Mouse (Mus musculus) CH12.LX (cell line): ENCODE measurements around the gene A430078G23Rik. TPM values are rescaled to one million over a fixed set of nuclear protein-coding genes. Genes with fewer than 3 reads are reported as not detected.

ENCODE experiments used
- DNase-seq: peaks from one replicate; pipeline ENCODE4 v3.0.0-alpha.2; 2013; ENCODE audit errors: extremely low read depth
- H3K27ac ChIP-seq: 2 replicates; pipeline ENCODE4 v1.5.1; 2012; ENCODE audit warnings: low read depth, mild to moderate bottlenecking, control low read depth, moderate library complexity; ENCODE audit not compliant: insufficient read depth
- H3K27me3 ChIP-seq: replicated peaks from 2 replicates; pipeline ENCODE3; 2012; ENCODE audit warnings: inconsistent platforms
- H3K36me3 ChIP-seq, 2 experiments: replicated peaks in 1 of 2; 2 replicates each; pipeline versions ENCODE3 to v1.6.1; 2012; ENCODE audit warnings: inconsistent platforms in 1 of 2, low read length in 1 of 2, mild to moderate bottlenecking in 1 of 2, mixed read lengths in 1 of 2, moderate library complexity in 1 of 2; ENCODE audit not compliant: control insufficient read depth in 1 of 2, insufficient read depth in 1 of 2
- H3K4me1 ChIP-seq, 2 experiments: 2 replicates each; pipeline ENCODE4 v1.6.1; 2012; ENCODE audit warnings: inconsistent platforms in 1 of 2, moderate library complexity in 1 of 2; ENCODE audit not compliant: insufficient read depth in 2 of 2, control insufficient read depth in 1 of 2
- H3K4me2 ChIP-seq: 2 replicates; pipeline ENCODE4 v1.6.1; 2012; ENCODE audit warnings: low read depth, mild to moderate bottlenecking, control low read depth; ENCODE audit not compliant: poor library complexity, insufficient read depth, severe bottlenecking
- H3K4me3 ChIP-seq, 3 experiments: fragments of 150-350 bp in 1 of 3; sonication (generic) in 1 of 3; replicated peaks in 1 of 3; 2 replicates each; pipeline versions ENCODE3 to v1.5.1; 2011 to 2012; ENCODE audit warnings: low read depth in 2 of 3, low read length in 2 of 3, mild to moderate bottlenecking in 2 of 3, moderate library complexity in 2 of 3, control low read depth in 1 of 3, improper control_type of control experiment in 1 of 3, inconsistent platforms in 1 of 3, mixed read lengths in 1 of 3; ENCODE audit not compliant: poor library complexity in 1 of 3
- H3K79me2 ChIP-seq: replicated peaks from 2 replicates; pipeline ENCODE4 v1.6.1; 2012; ENCODE audit warnings: mild to moderate bottlenecking, moderate library complexity; ENCODE audit not compliant: control insufficient read depth, poor library complexity, insufficient read depth, severe bottlenecking; ENCODE audit errors: extremely low read depth
- H3K9ac ChIP-seq: 2 replicates; pipeline ENCODE4 v1.6.1; 2012; ENCODE audit warnings: low read depth, mild to moderate bottlenecking, control low read depth, moderate library complexity; ENCODE audit not compliant: insufficient read depth
- H3K9me3 ChIP-seq: replicated peaks from 2 replicates; pipeline ENCODE3; 2012; ENCODE audit warnings: low read length, inconsistent platforms, mixed read lengths
- BHLHE40 ChIP-seq: IDR thresholded peaks from 2 replicates; pipeline ENCODE4 v1.6.1; 2011; ENCODE audit warnings: mild to moderate bottlenecking, low read depth, low read length, improper control_type of control experiment
- ELF1 ChIP-seq: IDR thresholded peaks from 2 replicates; pipeline ENCODE4 v1.6.1; 2014; ENCODE audit warnings: low read depth, mild to moderate bottlenecking, inconsistent platforms, low read length, improper control_type of control experiment
- ETS1 ChIP-seq: conservative IDR thresholded peaks from 2 replicates; pipeline ENCODE4 v1.6.1; 2012; ENCODE audit warnings: low read depth, mild to moderate bottlenecking, inconsistent platforms, low read length, improper control_type of control experiment, moderate library complexity
- GABPA ChIP-seq: IDR thresholded peaks from 2 replicates; pipeline ENCODE4 v1.6.1; 2012; ENCODE audit warnings: low read depth, low read length, improper control_type of control experiment, inconsistent platforms; ENCODE audit not compliant: insufficient replicate concordance
- HCFC1 ChIP-seq: IDR thresholded peaks from 2 replicates; pipeline ENCODE4 v1.6.1; 2012; ENCODE audit warnings: low read depth, mild to moderate bottlenecking, inconsistent platforms, low read length, improper control_type of control experiment
- JUN ChIP-seq: IDR thresholded peaks from 2 replicates; pipeline ENCODE4 v1.6.1; 2011; ENCODE audit warnings: low read depth, mild to moderate bottlenecking, low read length, improper control_type of control experiment, moderate library complexity; ENCODE audit not compliant: insufficient read depth
- JUND ChIP-seq: conservative IDR thresholded peaks from 2 replicates; pipeline ENCODE4 v1.6.1; 2011; ENCODE audit warnings: low read depth, low read length, improper control_type of control experiment
- MAFK ChIP-seq: IDR thresholded peaks from 2 replicates; pipeline ENCODE4 v1.6.1; 2011; ENCODE audit warnings: low read length, improper control_type of control experiment; ENCODE audit not compliant: insufficient replicate concordance
- MAX ChIP-seq: IDR thresholded peaks from 2 replicates; pipeline ENCODE4 v1.6.1; 2011; ENCODE audit warnings: low read length, improper control_type of control experiment
- MEF2A ChIP-seq: IDR thresholded peaks from 2 replicates; pipeline ENCODE4 v1.6.1; 2014; ENCODE audit warnings: low read depth, mild to moderate bottlenecking, inconsistent platforms, low read length, improper control_type of control experiment, borderline replicate concordance
- MXI1 ChIP-seq: IDR thresholded peaks from 2 replicates; pipeline ENCODE4 v1.6.1; 2011; ENCODE audit warnings: mild to moderate bottlenecking, low read depth, low read length, improper control_type of control experiment
- POLR2A ChIP-seq: IDR thresholded peaks from 2 replicates; pipeline ENCODE4 v1.6.1; 2011; ENCODE audit warnings: low read depth, mild to moderate bottlenecking, improper control_type of control experiment, low read length
- POLR2AphosphoS2 ChIP-seq: IDR thresholded peaks from 2 replicates; pipeline ENCODE4 v1.6.1; 2011; ENCODE audit warnings: low read depth, low read length, improper control_type of control experiment
- RAD21 ChIP-seq: IDR thresholded peaks from 2 replicates; pipeline ENCODE4 v1.6.1; 2011; ENCODE audit warnings: low read depth, mild to moderate bottlenecking, low read length, improper control_type of control experiment, moderate library complexity
- RCOR1 ChIP-seq: conservative IDR thresholded peaks from 2 replicates; pipeline ENCODE4 v1.6.1; 2012; ENCODE audit warnings: low read depth, mild to moderate bottlenecking, inconsistent platforms, low read length, improper control_type of control experiment
- SIN3A ChIP-seq: IDR thresholded peaks from 2 replicates; pipeline ENCODE4 v1.6.1; 2012; ENCODE audit warnings: low read length, improper control_type of control experiment, inconsistent platforms
- SMC3 ChIP-seq: IDR thresholded peaks from 2 replicates; pipeline ENCODE4 v1.6.1; 2011; ENCODE audit warnings: low read depth, low read length, improper control_type of control experiment
- TBP ChIP-seq: conservative IDR thresholded peaks from 2 replicates; pipeline ENCODE4 v1.6.1; 2011; ENCODE audit warnings: low read depth, low read length, improper control_type of control experiment
- TCF12 ChIP-seq: IDR thresholded peaks from 2 replicates; pipeline ENCODE4 v1.6.1; 2014; ENCODE audit warnings: low read depth, mild to moderate bottlenecking, inconsistent platforms, low read length, improper control_type of control experiment
- UBTF ChIP-seq: IDR thresholded peaks from 2 replicates; pipeline ENCODE4 v1.6.1; 2012; ENCODE audit warnings: low read depth, mild to moderate bottlenecking, inconsistent platforms, low read length, improper control_type of control experiment, moderate library complexity
- ZMIZ1 ChIP-seq: IDR thresholded peaks from 2 replicates; pipeline ENCODE4 v1.6.1; 2012; ENCODE audit warnings: low read depth, mild to moderate bottlenecking, inconsistent platforms, low read length, improper control_type of control experiment
- ZNF384 ChIP-seq: IDR thresholded peaks from 2 replicates; pipeline ENCODE4 v1.6.1; 2012; ENCODE audit warnings: low read depth, low read length, improper control_type of control experiment, inconsistent platforms
- dilution Hi-C: fragments of 300-500 bp; cut with MboI; formaldehyde crosslinking; loops from 2 replicates; pipeline ENCODE4 v1.14.3; 2020; ENCODE audit warnings: low sequenced_read_pairs; ENCODE audit not compliant: extremely low pct_unique_long_range_greater_than_20kb, extremely low pct_ligation_motif_present
- in situ Hi-C: fragments of 300-500 bp; cut with MboI; formaldehyde crosslinking; loops from 3 replicates; pipeline ENCODE4 v1.14.3; 2019; ENCODE audit warnings: low sequenced_read_pairs, low pct_ligation_motif_present, low pct_unique_long_range_greater_than_20kb, mixed read lengths
- polyA plus RNA-seq: library from polyadenylated mRNA; unstranded; fragments of >175 nt; gene quantifications from 2 replicates; pipeline ENCODE4 v1.2.1, GENCODE M21; 2012; ENCODE audit warnings: low read depth; ENCODE audit not compliant: insufficient read length
- total RNA-seq, 2 experiments: library from RNA; depleted of rRNA; stranded (reverse); fragments of 300-350 nt in 1 of 2; fragments of >200 nt in 1 of 2; gene quantifications; 2 replicates each; pipeline ENCODE4 v1.2.3; 2012 to 2014

The A430078G23Rik gene
- total and polyA plus RNA-seq, 3 experiments: not detected

DNA sequence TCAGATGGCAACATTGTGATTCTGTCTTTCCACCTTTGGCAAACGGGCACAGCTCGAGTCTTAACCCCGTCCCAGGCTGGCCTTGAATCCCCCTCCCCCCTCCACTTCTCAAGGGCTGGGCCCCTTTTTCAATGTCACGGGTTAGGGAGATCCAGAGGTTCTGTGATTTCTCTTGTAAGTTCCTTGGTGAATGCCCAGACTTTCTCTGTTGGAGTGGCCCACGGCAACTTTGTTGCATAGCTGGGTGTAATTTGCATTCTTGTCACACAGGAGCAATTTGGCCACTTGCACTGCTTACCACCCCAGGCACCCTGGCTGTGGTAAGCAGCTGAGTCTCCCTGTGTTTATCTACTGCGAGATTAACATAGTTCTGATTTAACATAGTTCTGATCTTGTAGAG is 41.4 kb downstream of the A430078G23Rik start:
- Histone ChIP-seq H3K4me3 (no peak overlapping the region), H3K79me2 (no peaks in the 10 kb centered on the region), H3K36me3 (no peaks in the 10 kb centered on the region), H3K27me3 (no peaks in the 10 kb centered on the region), H3K4me1 (no peaks in the 10 kb centered on the region), H3K4me2 (no peak overlapping the region; the same call in 1 of the 2 replicates), H3K27ac (no peak overlapping the region), H3K9ac (no peak overlapping the region), H3K9me3 (no peaks in the 10 kb centered on the region)
- in situ Hi-C loops: no loop called here
- DNase-seq: no peak
- TF ChIP-seq TBP: no peak
- TF ChIP-seq BHLHE40: no peak
- TF ChIP-seq POLR2A: no peak
- no peak for TF ChIP-seq TCF12
- dilution Hi-C loops: no loop called here

DNA sequence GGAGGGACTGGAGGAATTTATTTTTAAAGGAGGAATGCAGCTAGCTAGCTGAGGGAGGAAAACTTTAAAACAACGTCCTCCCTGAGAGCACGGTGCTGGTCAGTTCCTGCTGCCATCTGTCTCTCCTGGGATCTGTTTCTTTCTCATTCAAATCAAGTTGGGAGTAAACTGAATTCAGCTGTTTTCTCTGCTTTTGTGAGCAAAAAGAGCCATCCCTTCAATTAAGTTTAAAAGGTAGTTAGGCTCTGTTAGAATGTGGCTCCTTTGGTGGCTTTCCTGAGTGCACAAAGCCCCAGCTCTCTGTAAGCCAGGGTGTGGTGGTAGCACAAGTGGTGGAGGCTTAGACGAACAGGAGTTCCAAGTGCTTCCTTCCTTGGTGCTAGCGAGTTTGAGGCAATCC is 42.0 kb downstream of the A430078G23Rik start:
- TF ChIP-seq ETS1 (no peak), JUN (no peak), MAX (no peak), MAFK (no peak), MXI1 (no peak), SMC3 (no peak), ZMIZ1 (no peak), GABPA (no peak), POLR2AphosphoS2 (no peak), UBTF (no peak), RCOR1 (no peak), HCFC1 (no peak), ZNF384 (no peak), MEF2A (no peak), ELF1 (no peak), RAD21 (no peak), SIN3A (no peak), JUND (no peak)
- dilution Hi-C loops: no loop called here
- no peak overlapping the region for H3K4me2 ChIP-seq
- no peak for DNase-seq
- no peak overlapping the region for H3K9ac ChIP-seq
- no peaks in the 10 kb centered on the region for H3K36me3 ChIP-seq
- no peaks in the 10 kb centered on the region for H3K79me2 ChIP-seq
- no peak overlapping the region for H3K27ac ChIP-seq
- H3K27me3 ChIP-seq: no peaks in the 10 kb centered on the region
- no peaks in the 10 kb centered on the region for H3K4me1 ChIP-seq
- no peak overlapping the region for H3K4me3 ChIP-seq
- H3K9me3 ChIP-seq: no peaks in the 10 kb centered on the region
- in situ Hi-C loops: no loop called here
